Mouse (Mus musculus): ENCODE results near the gene Dhx57.

Dhx57 gene

DNA sequence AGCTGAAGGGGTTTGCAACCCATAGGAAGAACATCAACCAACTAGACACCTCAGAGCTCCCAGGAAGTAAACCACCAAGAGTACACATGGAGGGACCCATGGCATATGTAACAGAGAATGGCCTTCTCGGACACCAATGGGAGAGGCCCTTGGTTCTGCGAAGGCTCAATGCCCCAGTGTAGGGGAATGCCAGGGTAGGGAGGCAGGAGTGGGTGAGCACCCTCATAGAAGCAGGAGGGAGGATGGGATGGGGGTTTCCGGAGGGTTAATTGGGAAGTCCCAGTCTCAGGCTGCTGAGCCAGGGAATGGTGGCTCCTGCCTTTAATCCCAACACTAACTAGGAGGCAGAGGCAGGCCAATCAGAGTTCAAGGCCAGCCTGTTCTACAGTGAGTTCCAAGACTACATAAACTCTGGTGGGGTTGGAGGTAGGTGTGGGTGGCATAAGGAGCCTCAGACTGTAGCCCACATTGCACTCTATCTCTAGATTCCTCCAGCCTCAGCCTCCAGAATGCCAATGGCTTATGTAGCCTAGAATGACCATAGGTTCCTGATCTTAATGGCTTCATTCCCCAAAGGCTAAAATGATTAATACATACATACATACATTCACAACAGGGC lies 91.0 kb downstream of the Dhx57 start:
- DNase-seq (ENCODE audit: inconsistent ontology term), result no peak

DNA sequence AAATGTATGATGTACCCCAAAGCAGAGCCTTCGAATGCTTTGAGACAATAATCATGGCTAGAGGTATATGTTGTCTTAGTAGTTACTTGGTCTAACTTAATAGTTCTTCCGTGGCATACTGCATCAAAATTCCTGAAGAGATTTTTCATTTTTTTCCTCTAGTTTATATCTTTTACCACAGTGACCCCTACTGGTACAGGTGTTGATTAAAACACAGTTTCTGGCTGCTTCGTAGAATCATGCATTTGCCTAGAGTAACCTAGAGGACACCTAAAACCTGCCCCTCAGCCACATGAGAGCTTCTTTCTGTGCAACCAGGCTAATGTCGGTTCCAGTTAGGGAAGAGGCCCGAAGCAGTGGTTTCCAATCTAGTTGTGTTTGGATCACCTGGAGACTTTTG lies 97.2 kb downstream of the Dhx57 start:
- DNase-seq (ENCODE audit: inconsistent ontology term), result no peak
